Mouse (Mus musculus) heart, embryonic 13.5 days (tissue): ENCODE results near the gene Snx29. TPM values are rescaled to one million over a fixed set of nuclear protein-coding genes. Genes with fewer than 3 reads are reported as not detected.

Experiments used
- ATAC-seq: fragments of 200-750 bp; cut with Nextera tagmentation; 2 replicates; pipeline ENCODE4 v1.8.0; 2017; ENCODE audit warnings: moderate TSS enrichment; ENCODE audit not compliant: insufficient number of reproducible peaks, low FRiP score, low TSS enrichment; ENCODE audit errors: extremely low read depth
- H3K27ac ChIP-seq: fragments of 300-500 bp; sonication (generic); replicated peaks from 2 replicates; pipeline ENCODE4 v1.5.1; 2015; ENCODE audit warnings: moderate library complexity, mild to moderate bottlenecking, inconsistent platforms
- H3K27me3 ChIP-seq: fragments of 300-500 bp; sonication (generic); replicated peaks from 2 replicates; pipeline ENCODE4 v1.6.1; 2015; ENCODE audit warnings: mild to moderate bottlenecking, inconsistent platforms
- H3K36me3 ChIP-seq: fragments of 300-500 bp; sonication (generic); 2 replicates; pipeline ENCODE4 v1.6.1; 2015; ENCODE audit warnings: mild to moderate bottlenecking, inconsistent platforms
- H3K4me1 ChIP-seq: fragments of 300-500 bp; sonication (generic); 2 replicates; pipeline ENCODE4 v1.6.1; 2015; ENCODE audit warnings: inconsistent platforms
- H3K4me2 ChIP-seq: fragments of 300-500 bp; sonication (generic); 2 replicates; pipeline ENCODE4 v1.6.1; 2015; ENCODE audit warnings: inconsistent platforms, mild to moderate bottlenecking, moderate library complexity
- H3K4me3 ChIP-seq: fragments of 300-500 bp; sonication (generic); 2 replicates; pipeline ENCODE4 v1.5.1; 2015; ENCODE audit warnings: moderate library complexity, mild to moderate bottlenecking, inconsistent platforms
- H3K9ac ChIP-seq: fragments of 300-500 bp; sonication (generic); 2 replicates; pipeline ENCODE4 v1.6.1; 2015; ENCODE audit warnings: inconsistent platforms, mild to moderate bottlenecking, moderate library complexity
- H3K9me3 ChIP-seq: fragments of 300-500 bp; sonication (generic); 2 replicates; pipeline ENCODE4 v1.6.1; 2016; ENCODE audit warnings: inconsistent platforms
- WGBS: fragments of 180-500 bp; shearing (Covaris S2); methylation state at CpG from one replicate; pipeline ENCODE4 v1.1.7; 2015; ENCODE audit warnings: mixed read lengths; 5-methylcytosine and 5-hydroxymethylcytosine counted together
- polyA plus RNA-seq: library from polyadenylated mRNA; unstranded; fragments of >200 nt; fragmentation: Nextera tagmentation; extraction: Ambion mirVana; gene quantifications from 2 replicates; pipeline ENCODE4 v1.2.1, GENCODE M21; 2015

Gene Snx29
- polyA plus RNA-seq, 1 experiment from 2014 or later = 6.0 TPM

- WGBS = 62% methylated on average over 5 of the region's 5 CpGs
- Histone ChIP-seq H3K4me3 (no peak overlapping the region), H3K4me1 (0 out of 2 replicates have a peak, but pooled peaks cover 4% of the 10 kb centered on the region), H3K9ac (no peak overlapping the region), H3K27me3 (no peaks in the 10 kb centered on the region), H3K4me2 (no peak overlapping the region), H3K36me3 (no peaks in the 10 kb centered on the region), H3K9me3 (no peaks in the 10 kb centered on the region), H3K27ac (no peak overlapping the region)
- no peak for ATAC-seq
Measured at GRCm38 (mm10) chr16:11603667-11604422, 281.1 kb downstream of the Snx29 start.

GRCm38 (mm10) chr16:11612526-11613126 lies 289.9 kb downstream of the Snx29 start:
- Histone ChIP-seq H3K4me1 (peaks cover 11% of the 10 kb centered on the region), H3K36me3 (no peaks in the 10 kb centered on the region), H3K9ac (no peak overlapping the region), H3K4me3 (no peak overlapping the region), H3K9me3 (no peaks in the 10 kb centered on the region; the same call in 1 of the 2 replicates), H3K27ac (no peak overlapping the region), H3K27me3 (no peaks in the 10 kb centered on the region), H3K4me2 (no peak overlapping the region)
- no peak for ATAC-seq
- 80% methylated on average over 3 of the region's 3 CpGs for WGBS

GRCm38 (mm10) chr16:11614401-11615014 lies 291.8 kb downstream of the Snx29 start:
- H3K4me3 ChIP-seq = no peak overlapping the region
- H3K27ac ChIP-seq = no peak overlapping the region
- no peak overlapping the region for H3K4me2 ChIP-seq
- H3K36me3 ChIP-seq = no peaks in the 10 kb centered on the region
- no peaks in the 10 kb centered on the region for H3K27me3 ChIP-seq
- WGBS = 69% methylated on average over 3 of the region's 3 CpGs
- ATAC-seq = no peak
- no peak overlapping the region for H3K9ac ChIP-seq
- no peaks in the 10 kb centered on the region; the same call in 1 of the 2 replicates for H3K9me3 ChIP-seq
- peaks cover 11% of the 10 kb centered on the region for H3K4me1 ChIP-seq

GRCm38 (mm10) chr16:11615633-11616032 lies 292.9 kb downstream of the Snx29 start:
- Histone ChIP-seq H3K4me1 (peaks cover 11% of the 10 kb centered on the region), H3K9me3 (no peaks in the 10 kb centered on the region; the same call in 1 of the 2 replicates), H3K4me2 (no peak overlapping the region), H3K27ac (no peak overlapping the region), H3K36me3 (no peaks in the 10 kb centered on the region), H3K27me3 (no peaks in the 10 kb centered on the region), H3K9ac (no peak overlapping the region), H3K4me3 (no peak overlapping the region)
- WGBS = 53% methylated on average over 2 of the region's 2 CpGs
- no peak for ATAC-seq

- Histone ChIP-seq H3K4me2 (no peak overlapping the region), H3K27me3 (no peaks in the 10 kb centered on the region), H3K36me3 (no peaks in the 10 kb centered on the region), H3K9ac (no peak overlapping the region), H3K4me1 (no peaks in the 10 kb centered on the region), H3K4me3 (no peak overlapping the region), H3K9me3 (no peaks in the 10 kb centered on the region; the same call in 1 of the 2 replicates), H3K27ac (no peak overlapping the region)
- whole genome bisulfite sequencing = 91% methylated on average over 2 of the region's 2 CpGs
- ATAC-seq = no peak
Measured at GRCm38 (mm10) chr16:11619951-11620350, 297.2 kb downstream of the Snx29 start.

GRCm38 (mm10) chr16:11621042-11621441 lies 298.3 kb downstream of the Snx29 start:
- Histone ChIP-seq H3K27ac (no peak overlapping the region), H3K36me3 (no peaks in the 10 kb centered on the region), H3K27me3 (no peaks in the 10 kb centered on the region), H3K4me3 (no peak overlapping the region), H3K4me2 (no peak overlapping the region), H3K9me3 (no peaks in the 10 kb centered on the region; the same call in 1 of the 2 replicates), H3K9ac (no peak overlapping the region), H3K4me1 (no peaks in the 10 kb centered on the region)
- no peak for ATAC-seq
- WGBS = 83% methylated on average over 3 of the region's 3 CpGs

GRCm38 (mm10) chr16:11621664-11622063 lies 299.0 kb downstream of the Snx29 start:
- 50% methylated on average over 1 of the region's 1 CpGs for WGBS
- no peaks in the 10 kb centered on the region for H3K27me3 ChIP-seq
- H3K36me3 ChIP-seq = no peaks in the 10 kb centered on the region
- ATAC-seq = no peak
- H3K4me3 ChIP-seq = no peak overlapping the region
- no peak overlapping the region for H3K9ac ChIP-seq
- H3K27ac ChIP-seq = no peak overlapping the region
- no peaks in the 10 kb centered on the region; the same call in 1 of the 2 replicates for H3K9me3 ChIP-seq
- no peaks in the 10 kb centered on the region for H3K4me1 ChIP-seq
- H3K4me2 ChIP-seq = no peak overlapping the region

- Histone ChIP-seq H3K9me3 (no peaks in the 10 kb centered on the region), H3K27ac (no peak overlapping the region), H3K4me1 (no peaks in the 10 kb centered on the region), H3K4me3 (no peak overlapping the region), H3K27me3 (no peaks in the 10 kb centered on the region), H3K9ac (no peak overlapping the region), H3K36me3 (no peaks in the 10 kb centered on the region), H3K4me2 (no peak overlapping the region)
- WGBS = 58% methylated on average over 3 of the region's 3 CpGs
- ATAC-seq = no peak
Measured at GRCm38 (mm10) chr16:11623032-11623431, 300.3 kb downstream of the Snx29 start.

- H3K4me2 ChIP-seq = no peak overlapping the region
- no peak for ATAC-seq
- H3K4me1 ChIP-seq = no peaks in the 10 kb centered on the region
- no peak overlapping the region for H3K9ac ChIP-seq
- 67% methylated on average over 2 of the region's 2 CpGs for WGBS
- H3K9me3 ChIP-seq = no peaks in the 10 kb centered on the region
- H3K27me3 ChIP-seq = no peaks in the 10 kb centered on the region
- no peak overlapping the region for H3K4me3 ChIP-seq
- no peaks in the 10 kb centered on the region for H3K36me3 ChIP-seq
- no peak overlapping the region for H3K27ac ChIP-seq
Measured at GRCm38 (mm10) chr16:11624121-11624520, 301.4 kb downstream of the Snx29 start.

GRCm38 (mm10) chr16:11626004-11626481 lies 303.3 kb downstream of the Snx29 start:
- WGBS = 90% methylated on average over 1 of the region's 1 CpGs
- H3K4me1 ChIP-seq = 0 out of 2 replicates have a peak, but pooled peaks cover 5% of the 10 kb centered on the region

GRCm38 (mm10) chr16:11626616-11627015 lies 303.9 kb downstream of the Snx29 start:
- Histone ChIP-seq H3K4me3 (no peak overlapping the region), H3K9me3 (no peaks in the 10 kb centered on the region), H3K9ac (no peak overlapping the region), H3K4me1 (0 out of 2 replicates have a peak, but pooled peaks cover 5% of the 10 kb centered on the region), H3K4me2 (no peak overlapping the region), H3K36me3 (no peaks in the 10 kb centered on the region), H3K27ac (no peak overlapping the region), H3K27me3 (no peaks in the 10 kb centered on the region)
- no peak for ATAC-seq
- 81% methylated on average over 2 of the region's 2 CpGs for WGBS

More at GRCm38 (mm10) chr16:11626004-11626481, 303.3 kb downstream of the Snx29 start:
- H3K36me3 ChIP-seq = no peaks in the 10 kb centered on the region
- no peaks in the 10 kb centered on the region for H3K9me3 ChIP-seq
- H3K4me3 ChIP-seq = no peak overlapping the region
- H3K9ac ChIP-seq = no peak overlapping the region
- no peak overlapping the region for H3K4me2 ChIP-seq
- H3K27me3 ChIP-seq = no peaks in the 10 kb centered on the region
- ATAC-seq = no peak
- H3K27ac ChIP-seq = no peak overlapping the region
